Mouse (Mus musculus) hematopoietic stem cell, adult 5-6 weeks (primary cell): ENCODE data around the gene B3galnt1. TPM values are rescaled to one million over a fixed set of nuclear protein-coding genes. Genes with fewer than 3 reads are reported as not detected.
"Not testable (repeated sequence)": the region's sequence is repeated elsewhere in the genome, so short reads cannot be mapped to it uniquely, and the experiment has no call there.

Source experiments
- ATAC-seq, 2 experiments: fragments of 125-278 bp in 1 of 2; replicated peaks in 1 of 2; 2 replicates each; pipeline ENCODE4 v1.8.0; 2016 to 2017; ENCODE audit warnings: inconsistent platforms in 2 of 2, mild to moderate bottlenecking in 2 of 2, moderate number of reproducible peaks in 2 of 2, low read depth in 1 of 2, moderate TSS enrichment in 1 of 2; ENCODE audit not compliant: low FRiP score in 2 of 2, poor library complexity in 2 of 2, severe bottlenecking in 2 of 2, insufficient read depth in 1 of 2, low TSS enrichment in 1 of 2
- total RNA-seq: library from RNA; stranded (forward); fragments of 172-1452, 232-1000 nt; gene quantifications from 2 replicates; pipeline ENCODE4 v1.2.3, GENCODE M21; 2017

B3galnt1 gene
- total RNA-seq, 1 experiment from 2014 or later, result 1.0 TPM

DNA sequence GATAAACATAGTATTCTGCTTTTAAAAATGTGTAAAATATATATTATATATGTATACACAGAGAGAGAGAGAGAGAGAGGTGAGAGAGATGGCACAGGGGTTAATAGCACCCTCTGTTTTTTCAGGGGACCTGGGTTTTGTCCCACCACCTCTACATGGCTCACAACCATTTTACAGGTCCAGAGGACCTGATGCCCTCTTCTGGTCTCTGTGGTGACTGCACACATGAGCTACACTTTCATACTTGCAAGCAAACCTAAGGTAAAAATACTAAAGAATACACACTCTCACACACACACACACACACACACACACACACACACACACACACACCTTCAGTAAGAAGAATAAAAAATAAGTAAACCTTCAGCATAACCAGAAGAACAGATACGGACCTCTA is 20.0 kb downstream of the B3galnt1 start:
- ATAC-seq, result no peak

DNA sequence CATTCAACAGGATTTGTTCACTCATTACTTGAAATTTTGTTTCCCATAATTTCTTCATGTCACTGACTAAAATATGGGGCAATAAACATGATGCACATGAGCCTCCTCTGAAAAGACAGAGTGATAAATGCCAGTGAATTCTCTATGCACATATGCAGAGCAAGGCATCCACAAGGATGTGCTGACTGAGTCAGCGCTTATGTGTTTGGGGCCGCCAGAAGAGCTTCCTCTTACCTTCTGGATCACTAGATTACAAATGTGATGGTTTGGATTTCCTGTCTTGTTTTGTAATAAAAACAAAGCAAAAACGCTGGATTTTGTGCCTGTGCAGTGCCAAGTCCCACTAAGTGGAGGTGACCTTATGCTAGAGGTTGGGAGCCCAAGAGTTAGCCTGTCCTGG is 22.0 kb downstream of the B3galnt1 start:
- ATAC-seq, result peak; percentile 34 to 48; a peak in 2 of 4 replicates

- ATAC-seq, result no peak
Observed at GRCm38 (mm10) chr3:69575577-69575976, 23.2 kb downstream of the B3galnt1 start.

DNA sequence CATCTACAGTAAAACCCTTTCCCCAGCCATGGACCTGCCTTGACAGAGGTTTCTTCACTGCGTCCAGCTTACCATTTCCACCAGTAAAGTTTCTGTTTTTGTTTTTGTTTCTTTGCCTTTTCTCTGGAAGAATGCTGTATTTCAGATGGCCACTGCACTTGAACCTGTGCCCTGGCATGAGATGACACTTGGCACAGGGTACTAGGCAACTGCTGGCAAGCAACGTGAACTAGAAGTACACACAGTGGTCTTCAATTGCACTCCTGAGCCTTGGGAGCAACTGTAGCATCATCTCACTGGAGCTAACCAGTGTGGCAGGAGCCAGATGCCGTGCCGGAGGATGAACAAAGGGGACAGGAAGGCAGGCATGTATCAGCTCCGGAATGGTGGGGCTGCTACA is 26.2 kb downstream of the B3galnt1 start:
- no peak for ATAC-seq

- not testable (repeated sequence) for ATAC-seq
Observed at GRCm38 (mm10) chr3:69565586-69565985, 33.2 kb downstream of the B3galnt1 start.

DNA sequence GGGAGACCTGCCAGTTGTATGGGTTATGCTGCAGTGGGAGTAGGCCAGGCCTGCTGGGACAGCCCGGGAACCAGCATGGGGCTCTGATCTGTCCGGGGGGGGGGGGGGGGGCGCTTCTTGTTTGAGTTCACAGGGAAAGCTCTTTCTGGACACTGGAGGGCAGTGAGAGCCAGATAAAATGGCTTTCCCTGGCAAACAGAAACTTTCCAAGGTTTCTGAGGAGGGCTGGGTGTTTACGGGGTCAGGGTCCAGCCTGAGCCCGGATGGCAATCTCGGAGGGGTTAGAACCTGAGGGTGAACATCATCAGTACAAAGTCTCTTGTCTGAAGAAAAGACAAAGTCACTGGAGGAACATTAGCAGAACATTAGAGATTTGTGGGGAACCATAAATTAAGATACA is 35.4 kb downstream of the B3galnt1 start:
- no peak for ATAC-seq

- ATAC-seq, result no peak; a peak in 1 of 4 replicates
Observed at GRCm38 (mm10) chr3:69561686-69562085, 37.1 kb downstream of the B3galnt1 start.

- ATAC-seq, result peak; percentile 53 to 60
Observed at GRCm38 (mm10) chr3:69559975-69560330, 38.8 kb downstream of the B3galnt1 start.

DNA sequence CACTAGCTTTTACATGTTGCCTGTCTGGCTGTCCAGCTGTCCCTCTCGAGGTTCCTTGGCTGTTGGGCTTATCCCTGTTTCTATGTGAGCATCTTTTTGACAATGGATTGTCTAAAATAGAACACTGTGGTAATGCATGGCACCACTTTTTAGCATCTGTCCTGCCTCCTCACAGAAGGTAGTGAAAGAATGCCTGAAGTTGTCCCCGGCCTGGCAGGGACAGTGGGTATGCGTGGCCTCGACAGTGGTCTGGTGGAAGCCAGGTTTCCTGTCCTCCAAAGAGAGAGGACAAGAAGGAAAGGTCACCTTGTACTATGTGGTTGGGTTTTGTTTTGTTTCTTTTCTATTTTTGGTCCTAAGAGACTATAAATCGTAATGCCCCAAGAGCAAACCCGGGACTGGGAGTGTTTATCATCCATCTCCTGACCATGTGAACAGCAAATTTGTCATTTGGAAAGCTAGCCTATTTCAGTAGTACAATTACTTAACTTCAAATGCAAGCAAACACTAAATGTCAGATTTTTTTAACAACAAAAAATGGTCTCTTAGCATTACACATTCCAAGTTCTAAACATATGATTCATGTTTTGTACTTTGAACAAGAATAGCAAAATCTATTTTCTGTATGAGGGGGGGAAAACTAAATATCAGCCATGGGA is 39.3 kb downstream of the B3galnt1 start:
- ATAC-seq, result no peak

DNA sequence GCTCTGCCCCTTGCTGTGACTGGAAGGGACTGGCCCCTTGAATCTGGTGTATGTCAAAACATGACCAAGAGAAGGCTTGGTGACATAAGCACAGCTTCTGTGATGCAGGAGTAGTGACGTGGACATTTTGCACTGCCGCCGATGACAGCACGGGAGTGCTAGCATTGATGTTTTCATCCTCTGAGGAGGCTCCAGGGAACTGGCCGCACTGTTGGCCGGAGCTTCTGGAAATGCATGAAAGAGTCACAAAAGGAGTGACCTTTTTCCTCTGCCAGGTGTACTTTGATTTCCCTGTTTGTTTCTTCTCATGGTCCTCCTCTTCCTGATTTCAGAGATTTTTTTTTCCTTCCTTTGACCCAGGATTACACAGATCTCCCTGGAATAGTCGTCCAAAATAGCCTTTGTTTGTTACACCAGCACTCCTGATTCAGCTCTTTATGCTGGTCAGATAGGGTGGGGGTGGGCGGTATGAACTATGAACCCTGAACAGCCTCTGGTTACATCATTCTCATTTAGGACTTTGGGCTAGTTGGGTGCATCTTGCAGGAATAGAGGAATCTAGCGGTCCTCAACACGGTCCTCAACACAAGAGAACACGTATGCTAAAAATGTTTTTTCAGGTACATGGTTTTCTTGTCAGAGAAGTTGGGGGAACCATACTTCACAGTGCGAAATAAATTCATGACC is 42.5 kb downstream of the B3galnt1 start:
- ATAC-seq, result no peak

DNA sequence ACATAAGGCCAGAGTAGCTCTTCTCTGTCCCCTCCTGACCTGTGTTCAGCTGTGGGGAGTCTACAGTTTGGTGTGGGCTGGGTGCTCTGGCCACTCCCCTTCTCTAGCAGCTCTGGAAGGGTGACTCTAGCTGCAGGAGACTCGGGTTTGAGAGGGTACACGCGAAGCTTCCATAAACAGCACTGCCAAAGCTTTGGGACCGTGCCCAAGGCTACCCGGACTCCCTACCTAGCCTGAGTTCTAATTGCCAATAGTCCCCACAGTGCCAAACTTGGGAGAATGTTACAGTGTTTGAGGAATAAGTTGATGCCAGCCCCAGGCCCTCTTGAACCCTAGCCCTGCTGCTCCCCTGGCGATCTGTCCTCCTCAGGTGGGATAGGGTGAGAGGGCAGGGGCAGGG is 43.2 kb downstream of the B3galnt1 start:
- ATAC-seq, result no peak

- no peak for ATAC-seq
Observed at GRCm38 (mm10) chr3:69549602-69550001, 49.2 kb downstream of the B3galnt1 start.

DNA sequence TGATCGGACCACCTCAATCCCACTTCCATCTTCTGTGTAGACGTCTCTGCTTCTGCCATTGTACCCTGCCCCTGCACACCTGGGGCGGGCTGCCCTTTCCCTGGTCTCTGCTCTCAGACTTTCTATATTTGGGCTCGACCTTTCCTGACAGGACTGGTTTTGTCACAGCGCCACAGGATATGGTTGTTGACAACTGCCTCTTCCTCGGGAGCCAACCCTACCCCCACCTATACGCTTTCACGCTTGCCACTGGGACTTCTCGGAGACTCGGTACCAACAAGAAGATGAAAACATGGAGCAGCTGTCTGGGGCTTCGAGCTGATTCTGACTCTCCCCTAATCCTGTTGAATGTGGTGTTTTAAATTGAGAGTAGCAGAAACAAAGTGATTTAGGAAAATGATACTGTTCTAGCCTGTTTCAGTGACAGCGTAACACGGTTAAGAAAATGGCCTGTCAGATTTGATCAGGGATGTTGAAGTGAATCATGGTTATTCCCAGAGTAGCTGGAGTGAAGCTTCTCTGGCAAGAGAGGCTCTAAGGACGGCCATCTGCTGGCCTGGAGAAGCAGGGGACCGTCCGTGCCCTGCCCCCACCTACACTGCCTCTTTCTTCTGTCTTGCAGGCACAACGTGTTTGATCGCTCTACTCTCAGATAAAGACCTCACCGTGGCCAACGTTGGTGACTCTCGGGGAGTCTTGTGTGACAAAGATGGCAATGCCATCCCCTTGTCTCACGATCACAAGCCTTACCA is 49.9 kb downstream of the B3galnt1 start:
- no peak for ATAC-seq

DNA sequence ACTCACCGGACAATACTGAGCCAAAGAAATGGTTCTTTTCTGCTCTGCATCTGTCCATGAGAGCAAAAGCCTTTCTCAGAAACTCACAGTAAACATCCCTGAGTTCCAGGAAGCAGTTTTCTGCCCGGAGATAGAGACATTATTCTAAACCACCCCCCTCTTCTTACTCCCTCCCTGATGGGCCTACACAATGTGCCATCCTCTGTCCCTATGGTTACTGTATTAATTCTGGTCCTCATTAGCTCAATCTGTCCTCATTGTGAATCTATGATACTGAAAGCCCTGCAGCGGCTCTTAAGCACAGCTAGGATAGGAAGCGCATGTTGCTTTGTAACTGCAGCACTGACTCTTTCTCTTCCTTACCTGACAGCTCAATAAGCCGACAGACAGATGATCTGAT is 53.7 kb downstream of the B3galnt1 start:
- no peak for ATAC-seq

DNA sequence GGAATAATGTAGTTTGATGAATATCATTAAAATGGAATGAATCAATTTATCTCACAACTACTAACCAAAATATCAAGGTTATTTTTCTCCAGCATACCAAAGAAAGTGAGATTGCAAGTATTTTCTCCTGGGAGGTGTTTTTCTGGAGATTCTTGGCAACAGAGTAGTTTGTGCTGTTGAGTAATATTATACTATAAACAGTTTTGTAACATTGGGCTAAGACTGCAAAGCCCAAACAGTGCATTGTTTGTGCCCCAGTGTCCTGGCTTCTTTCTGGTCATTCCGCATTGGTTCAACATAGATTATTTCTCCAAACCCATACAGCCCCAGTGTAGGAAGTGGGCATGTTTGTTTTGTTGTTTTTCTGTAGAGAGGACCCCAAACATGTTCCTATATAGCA is 55.0 kb downstream of the B3galnt1 start:
- no peak for ATAC-seq

DNA sequence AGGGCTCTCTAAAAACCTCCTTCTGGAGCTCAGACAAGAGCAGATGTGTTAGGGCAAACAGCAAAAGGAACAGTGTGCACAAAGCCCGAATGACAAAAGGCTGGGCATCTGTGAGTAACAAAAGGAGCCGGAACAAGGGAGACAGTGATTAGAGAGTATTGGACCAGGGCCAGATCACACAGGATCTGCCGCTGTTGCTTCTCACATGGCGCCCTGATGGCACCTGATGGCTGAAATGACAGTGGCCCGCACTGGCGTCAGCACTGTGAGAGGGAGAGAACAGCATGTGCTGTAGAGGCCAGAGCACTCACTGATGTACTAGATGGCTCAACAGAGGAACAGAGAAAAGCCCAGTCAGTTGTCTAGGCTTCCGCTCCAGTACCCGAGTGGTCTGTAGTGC is 55.8 kb downstream of the B3galnt1 start:
- no peak for ATAC-seq

DNA sequence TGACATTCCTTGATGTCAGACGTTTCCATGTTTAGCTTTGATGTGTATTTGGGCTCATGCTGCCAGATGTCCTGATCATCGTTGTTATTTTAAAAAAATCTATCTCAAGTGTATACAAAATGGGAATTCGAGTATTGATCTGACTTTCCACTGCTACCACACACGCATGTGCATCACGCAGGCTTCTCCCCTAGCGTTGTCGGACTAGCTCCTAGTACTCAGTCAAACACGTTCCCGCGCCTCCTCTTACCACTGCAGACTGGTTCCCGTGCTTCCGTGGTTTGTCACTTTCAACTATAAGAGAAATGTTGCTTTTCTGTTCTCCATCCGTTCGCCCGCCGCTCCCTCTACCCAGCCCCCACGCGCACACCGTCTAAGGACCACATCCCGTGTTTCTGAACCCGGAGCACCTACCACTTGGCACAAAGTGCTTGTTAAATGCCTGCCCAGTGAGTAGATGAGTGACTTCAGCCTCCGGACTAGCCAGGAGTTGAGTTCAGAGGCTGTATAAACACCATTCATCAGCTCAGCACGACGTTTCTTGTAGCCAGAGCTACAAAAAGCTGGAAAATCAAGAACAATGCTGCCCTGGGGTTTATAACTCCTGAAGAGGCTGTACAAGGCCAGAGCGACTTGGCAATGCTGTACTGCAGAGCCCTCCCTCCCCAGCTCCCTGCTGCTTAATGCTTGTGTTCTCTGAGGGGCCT is 62.7 kb downstream of the B3galnt1 start:
- ATAC-seq, result no peak

GRCm38 (mm10) chr3:69535486-69535885 is 63.3 kb downstream of the B3galnt1 start:
- ATAC-seq, result no peak
